Mouse (Mus musculus) intestine, embryonic 16.5 days (tissue): ENCODE measurements around the gene Rnf126. TPM values are rescaled to one million over a fixed set of nuclear protein-coding genes. Genes with fewer than 3 reads are reported as not detected.
A peak's percentile ranks its signal among the peaks of the same experiment; 100 is the strongest.

Source experiments
- ATAC-seq: fragments of 200-750 bp; cut with Nextera tagmentation; 2 replicates; pipeline ENCODE4 v1.8.0; 2017; ENCODE audit warnings: moderate TSS enrichment, moderate library complexity
- H3K27ac ChIP-seq: fragments of 300-500 bp; sonication (generic); 2 replicates; pipeline ENCODE4 v1.5.1; 2014; ENCODE audit warnings: mild to moderate bottlenecking, low read length
- H3K27me3 ChIP-seq: fragments of 300-500 bp; sonication (generic); replicated peaks from 2 replicates; pipeline ENCODE4 v1.6.1; 2014; ENCODE audit warnings: low read length, control low read depth, mixed read lengths; ENCODE audit not compliant: control insufficient read depth, insufficient read depth
- H3K36me3 ChIP-seq: fragments of 300-500 bp; sonication (generic); 2 replicates; pipeline ENCODE4 v1.6.1; 2014; ENCODE audit warnings: low read length, control low read depth; ENCODE audit not compliant: control insufficient read depth, insufficient read depth
- H3K4me1 ChIP-seq: fragments of 300-500 bp; sonication (generic); 2 replicates; pipeline ENCODE4 v1.6.1; 2014; ENCODE audit warnings: low read length, control low read depth, mixed read lengths; ENCODE audit not compliant: control insufficient read depth, insufficient read depth
- H3K4me2 ChIP-seq: fragments of 300-500 bp; sonication (generic); 2 replicates; pipeline ENCODE4 v1.6.1; 2014; ENCODE audit warnings: low read depth, low read length, control low read depth
- H3K4me3 ChIP-seq: fragments of 300-500 bp; sonication (generic); 2 replicates; pipeline ENCODE4 v1.5.1; 2014; ENCODE audit warnings: mild to moderate bottlenecking, low read length
- H3K9ac ChIP-seq: fragments of 300-500 bp; sonication (generic); 2 replicates; pipeline ENCODE4 v1.6.1; 2014; ENCODE audit warnings: low read depth, low read length
- H3K9me3 ChIP-seq: fragments of 300-500 bp; sonication (generic); 2 replicates; pipeline ENCODE4 v1.6.1; 2016; ENCODE audit warnings: low read length, control low read depth; ENCODE audit not compliant: control insufficient read depth
- WGBS: fragments of 180-500 bp; shearing (Covaris S2); extraction: QIAGEN DNeasy Blood & Tissue Kit; methylation state at CpG from one replicate; pipeline ENCODE4 v1.1.7; 2014; 5-methylcytosine and 5-hydroxymethylcytosine counted together
- polyA plus RNA-seq: library from polyadenylated mRNA; unstranded; fragments of >200 nt; fragmentation: Nextera tagmentation; extraction: Ambion mirVana; gene quantifications from 2 replicates; pipeline ENCODE4 v1.2.1, GENCODE M21; 2015

Rnf126 gene
- polyA plus RNA-seq, 1 experiment from 2014 or later = 39.7 TPM

GRCm38 (mm10) chr10:79729357-79729965 is 37.3 kb downstream of the Rnf126 start:
- no peak overlapping the region for H3K4me2 ChIP-seq
- no peaks in the 10 kb centered on the region for H3K27me3 ChIP-seq
- H3K27ac ChIP-seq = no peak overlapping the region
- peaks cover 6% of the 10 kb centered on the region for H3K9me3 ChIP-seq
- 78% methylated on average over 13 of the region's 13 CpGs for WGBS
- ATAC-seq = no peak
- H3K36me3 ChIP-seq = peaks cover 8% of the 10 kb centered on the region
- H3K4me1 ChIP-seq = no peaks in the 10 kb centered on the region
- H3K9ac ChIP-seq = no peak overlapping the region
- H3K4me3 ChIP-seq = no peak overlapping the region

- H3K4me3 ChIP-seq = no peak overlapping the region
- WGBS = 70% methylated on average over 28 of the region's 28 CpGs
- no peak overlapping the region for H3K9ac ChIP-seq
- H3K27ac ChIP-seq = no peak overlapping the region
- no peaks in the 10 kb centered on the region for H3K9me3 ChIP-seq
- ATAC-seq = no peak
- H3K4me1 ChIP-seq = no peaks in the 10 kb centered on the region
- no peaks in the 10 kb centered on the region for H3K27me3 ChIP-seq
- H3K36me3 ChIP-seq = 0 out of 2 replicates have a peak, but pooled peaks cover under 1% of the 10 kb centered on the region
- H3K4me2 ChIP-seq = no peak overlapping the region
Measured at GRCm38 (mm10) chr10:79728323-79729249, 38.2 kb downstream of the Rnf126 start.

- H3K4me3 ChIP-seq = no peak overlapping the region
- H3K9me3 ChIP-seq = no peaks in the 10 kb centered on the region
- H3K4me1 ChIP-seq = no peaks in the 10 kb centered on the region
- no peaks in the 10 kb centered on the region for H3K36me3 ChIP-seq
- no peaks in the 10 kb centered on the region for H3K27me3 ChIP-seq
- no peak overlapping the region for H3K4me2 ChIP-seq
- no peak overlapping the region for H3K9ac ChIP-seq
- no peak for ATAC-seq
- H3K27ac ChIP-seq = no peak overlapping the region
- WGBS = 32% methylated on average over 11 of the region's 11 CpGs
Measured at GRCm38 (mm10) chr10:79726090-79726489, 40.7 kb downstream of the Rnf126 start.

- Histone ChIP-seq H3K4me2 (no peak overlapping the region), H3K4me1 (no peaks in the 10 kb centered on the region), H3K9ac (no peak overlapping the region), H3K27me3 (peaks cover 3% of the 10 kb centered on the region; the same call in 1 of the 2 replicates), H3K9me3 (no peaks in the 10 kb centered on the region), H3K27ac (no peak overlapping the region), H3K4me3 (no peak overlapping the region), H3K36me3 (no peaks in the 10 kb centered on the region)
- ATAC-seq = no peak
- 74% methylated on average over 7 of the region's 7 CpGs for WGBS
Measured at GRCm38 (mm10) chr10:79723692-79724091, 43.1 kb downstream of the Rnf126 start.

GRCm38 (mm10) chr10:79723047-79723446 is 43.7 kb downstream of the Rnf126 start:
- Histone ChIP-seq H3K4me2 (no peak overlapping the region), H3K27me3 (peaks cover 8% of the 10 kb centered on the region), H3K36me3 (no peaks in the 10 kb centered on the region), H3K9ac (no peak overlapping the region), H3K4me3 (no peak overlapping the region), H3K27ac (no peak overlapping the region), H3K4me1 (no peaks in the 10 kb centered on the region), H3K9me3 (no peaks in the 10 kb centered on the region)
- ATAC-seq = no peak
- 66% methylated on average over 6 of the region's 6 CpGs for WGBS

GRCm38 (mm10) chr10:79721089-79721488 is 45.7 kb downstream of the Rnf126 start:
- Histone ChIP-seq H3K27me3 (peaks cover 26% of the 10 kb centered on the region), H3K4me1 (peaks cover 13% of the 10 kb centered on the region), H3K27ac (no peak overlapping the region), H3K9ac (no peak overlapping the region), H3K4me3 (no peak overlapping the region), H3K9me3 (no peaks in the 10 kb centered on the region), H3K36me3 (no peaks in the 10 kb centered on the region), H3K4me2 (no peak overlapping the region)
- ATAC-seq = no peak
- 66% methylated on average over 5 of the region's 5 CpGs for whole genome bisulfite sequencing

GRCm38 (mm10) chr10:79717640-79718357 is 49.0 kb downstream of the Rnf126 start:
- H3K4me3 ChIP-seq = peak overlapping the region; percentile 67; the same call in 1 of the 2 replicates
- peak overlapping the region; percentile 95 for H3K4me2 ChIP-seq
- H3K4me1 ChIP-seq = peaks cover 13% of the 10 kb centered on the region
- H3K9ac ChIP-seq = no peak overlapping the region
- WGBS = 2% methylated on average over 43 of the region's 43 CpGs
- no peaks in the 10 kb centered on the region for H3K9me3 ChIP-seq
- no peaks in the 10 kb centered on the region for H3K36me3 ChIP-seq
- ATAC-seq = no peak
- peaks cover 40% of the 10 kb centered on the region for H3K27me3 ChIP-seq
- H3K27ac ChIP-seq = no peak overlapping the region

GRCm38 (mm10) chr10:79716988-79717355 is 49.8 kb downstream of the Rnf126 start:
- Histone ChIP-seq H3K9me3 (no peaks in the 10 kb centered on the region), H3K36me3 (peaks cover 3% of the 10 kb centered on the region; the same call in 1 of the 2 replicates), H3K27me3 (peaks cover 40% of the 10 kb centered on the region), H3K4me1 (peaks cover 13% of the 10 kb centered on the region), H3K9ac (peak overlapping the region; percentile 63), H3K27ac (no peak overlapping the region), H3K4me3 (peak overlapping the region; percentile 67), H3K4me2 (peak overlapping the region; percentile 95)
- ATAC-seq = peak; percentile 41
- under 1% methylated on average over 41 of the region's 44 CpGs for WGBS
